Mouse (Mus musculus) CD4-positive, CD25-positive, alpha-beta regulatory T cell, adult 4 months (primary cell): Measurements from ENCODE around the gene Otop3. TPM values are rescaled to one million over a fixed set of nuclear protein-coding genes. Genes with fewer than 3 reads are reported as not detected.
A peak's percentile ranks its signal among the peaks of the same experiment; 100 is the strongest.

Experiments
- ATAC-seq: one replicate; pipeline ENCODE4 v1.8.0; 2017
- polyA plus RNA-seq, 2 experiments: library from polyadenylated mRNA; unstranded; fragments of 100-300 nt; shearing (Covaris generic); gene quantifications; one replicate each; pipeline ENCODE4 v1.2.1; 2017

The Otop3 gene
- polyA plus RNA-seq, result not detected

DNA sequence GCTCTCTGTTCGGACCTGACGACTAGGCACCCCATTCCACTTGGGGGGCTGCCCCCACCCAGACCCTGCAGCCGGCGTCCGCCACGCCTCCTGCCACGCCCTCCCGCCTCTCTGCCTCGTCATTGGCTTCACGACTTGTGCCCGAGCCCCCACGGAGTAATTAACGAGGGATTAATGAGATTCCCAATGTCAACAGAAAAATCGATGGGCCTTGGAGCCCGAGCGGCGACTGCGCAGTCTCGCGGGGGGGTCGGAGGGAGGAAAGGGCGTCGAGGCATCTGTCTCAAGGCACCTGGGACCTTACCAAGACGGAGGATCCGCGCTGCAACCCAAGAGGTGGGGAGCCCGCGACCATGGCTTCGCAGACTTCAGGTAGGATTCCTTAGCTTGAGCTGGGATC lies at the start of gene Otop3:
TSS of gene Otop3 (plus strand) at position 201 of the 400 bp plus-strand sequence.
- no peak for ATAC-seq

DNA sequence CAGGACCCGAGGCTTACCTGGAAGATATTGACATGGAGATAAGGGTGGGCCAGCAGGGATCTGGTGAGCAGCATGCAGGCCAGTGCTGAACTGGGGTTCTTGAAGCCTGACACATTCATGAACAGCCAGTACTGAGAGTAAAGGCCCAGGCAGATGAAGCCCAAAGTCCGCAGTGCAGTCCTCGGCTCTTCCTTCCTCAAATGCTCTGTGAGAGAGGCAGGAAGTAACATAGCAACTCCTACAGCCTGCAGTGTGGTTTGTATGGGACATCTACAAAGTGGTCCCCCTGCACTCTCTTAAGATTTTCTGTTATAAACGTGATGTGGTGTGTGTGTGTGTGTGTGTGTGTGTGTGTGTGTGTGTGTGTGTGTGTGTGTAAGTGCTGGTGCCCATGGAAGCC lies 49.2 kb upstream of the Otop3 start:
- ATAC-seq, result no peak

DNA sequence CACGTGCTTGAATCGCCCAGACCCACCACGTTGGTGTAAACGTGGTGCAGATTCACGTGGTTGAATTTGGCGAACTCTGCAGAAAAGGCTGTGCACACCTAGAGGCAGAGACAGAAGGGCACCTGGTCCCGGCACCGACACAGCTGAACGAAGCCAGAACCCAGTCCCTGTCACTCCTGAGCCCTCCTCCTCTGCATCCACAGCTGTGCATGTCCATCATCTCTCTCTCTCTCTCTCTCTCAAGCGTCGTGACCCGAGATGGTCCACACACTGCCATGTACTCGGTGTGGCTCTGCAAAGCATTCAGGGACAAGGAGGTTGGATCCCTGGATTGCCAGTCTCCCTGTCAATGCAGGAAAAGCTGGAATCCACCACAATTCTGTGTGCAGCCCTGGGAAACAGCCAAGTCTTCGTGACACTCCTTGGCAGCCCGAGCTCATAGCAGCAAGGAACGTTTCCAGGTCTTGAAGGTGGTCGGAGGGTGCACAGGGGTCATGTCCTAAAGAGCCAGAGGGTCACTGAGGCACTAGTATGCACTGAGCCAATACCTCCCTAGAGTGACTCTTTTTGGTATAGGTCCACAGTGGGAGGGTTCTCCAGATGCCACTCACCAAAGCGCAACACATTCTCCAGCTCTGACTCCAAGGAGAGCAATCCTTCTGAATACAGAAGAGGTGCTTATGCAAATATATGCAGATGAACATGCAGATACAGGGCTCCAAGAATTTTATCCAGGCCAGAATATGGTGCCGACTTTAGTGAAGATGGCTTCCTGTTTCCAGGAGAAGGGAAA lies 48.1 kb upstream of the Otop3 start:
- ATAC-seq, result no peak

DNA sequence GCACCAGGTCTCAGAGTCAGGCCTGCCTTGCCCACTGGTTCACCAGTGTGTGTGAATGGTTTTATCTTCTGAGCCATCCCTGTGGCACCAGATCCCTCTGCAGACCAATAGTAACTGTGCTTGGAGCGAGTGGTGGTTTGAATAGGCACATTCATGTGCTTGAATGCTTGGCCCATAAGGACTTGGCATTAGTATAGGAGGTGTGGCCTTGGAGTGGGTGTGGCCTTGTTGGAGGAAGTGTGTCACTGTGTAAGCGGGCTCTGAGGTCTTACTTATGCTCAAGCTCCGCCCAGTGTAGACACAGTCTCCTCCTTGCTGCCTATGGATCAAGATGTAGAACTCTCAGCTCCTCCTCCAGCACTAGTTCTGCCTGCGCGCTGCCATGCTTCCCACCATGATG lies 47.1 kb upstream of the Otop3 start:
- no peak for ATAC-seq

DNA sequence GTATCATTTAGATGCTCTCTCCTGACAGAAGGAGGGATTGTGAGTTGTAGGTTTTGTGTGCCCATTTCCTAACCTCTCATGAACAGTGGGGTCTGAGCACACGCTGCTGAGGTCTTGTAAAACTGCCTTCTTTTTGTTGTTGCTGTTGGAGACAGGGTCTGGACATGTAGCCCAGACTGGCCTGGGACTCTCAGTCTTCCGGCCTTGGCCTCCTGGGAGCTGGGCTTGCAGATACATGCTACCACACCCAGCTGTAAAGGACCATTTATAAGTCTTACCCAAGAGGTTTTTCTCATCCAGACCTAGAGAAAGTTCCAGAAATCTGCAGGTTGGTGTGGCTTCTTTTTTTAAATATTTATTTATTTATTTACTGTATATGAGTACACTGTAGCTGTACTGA lies 46.2 kb upstream of the Otop3 start:
- ATAC-seq, result no peak

DNA sequence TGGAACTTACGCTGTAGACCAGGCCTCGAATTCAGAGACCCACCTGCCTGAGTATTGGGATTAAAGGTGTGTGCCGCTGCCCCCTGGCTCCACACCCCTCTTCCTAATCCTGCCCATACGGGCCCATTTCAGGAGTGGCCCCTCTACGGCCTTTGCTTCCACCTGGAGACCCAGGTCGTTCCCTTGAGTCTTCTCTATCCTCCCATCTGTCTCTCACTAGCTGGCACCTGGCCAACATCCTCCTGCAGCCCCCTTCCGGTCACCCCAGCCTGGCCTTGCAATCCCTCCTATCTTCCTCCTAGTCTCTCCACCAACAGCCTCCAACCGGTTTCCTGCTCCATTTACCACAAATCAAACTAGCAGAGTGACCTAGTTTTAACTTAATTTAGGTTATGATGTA lies 44.6 kb upstream of the Otop3 start:
- no peak for ATAC-seq

DNA sequence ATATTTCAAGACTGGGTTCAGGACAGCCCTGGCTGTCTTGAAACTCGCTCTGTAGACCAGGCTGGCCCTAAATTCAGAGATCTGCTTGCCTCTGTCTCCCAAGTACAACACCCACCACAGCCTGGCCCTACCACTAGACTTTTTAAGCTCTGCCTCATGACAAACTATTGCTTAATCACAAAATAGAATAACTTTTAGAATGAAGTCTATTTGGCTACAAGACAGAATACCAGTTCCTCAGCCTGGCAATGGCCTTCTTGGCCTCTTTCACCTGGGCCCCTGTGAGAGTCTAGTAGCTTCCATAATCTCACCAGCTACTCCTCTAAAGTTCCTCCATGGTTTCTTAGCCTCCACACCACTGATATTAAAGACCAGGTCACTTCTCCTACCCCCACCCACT lies 44.2 kb upstream of the Otop3 start:
- ATAC-seq, result no peak

DNA sequence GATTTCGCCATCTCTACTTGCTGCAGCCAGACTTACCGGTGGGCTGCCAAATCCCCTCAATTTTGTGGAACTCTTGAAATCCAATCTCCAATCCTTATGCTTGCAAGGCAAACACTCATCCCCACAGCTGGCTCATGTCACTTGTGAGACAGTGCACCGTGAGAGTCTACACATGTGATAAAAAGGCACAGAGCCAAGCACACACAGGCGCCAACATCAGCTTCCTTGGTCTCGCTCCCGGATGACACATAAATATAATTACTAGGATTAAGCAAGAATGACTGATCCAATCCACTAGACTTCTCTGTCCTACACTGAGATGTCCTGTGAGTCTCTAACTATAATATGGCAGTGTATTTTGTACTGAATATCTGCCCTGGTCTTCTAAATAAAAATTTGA lies 43.6 kb upstream of the Otop3 start:
- ATAC-seq, result no peak

DNA sequence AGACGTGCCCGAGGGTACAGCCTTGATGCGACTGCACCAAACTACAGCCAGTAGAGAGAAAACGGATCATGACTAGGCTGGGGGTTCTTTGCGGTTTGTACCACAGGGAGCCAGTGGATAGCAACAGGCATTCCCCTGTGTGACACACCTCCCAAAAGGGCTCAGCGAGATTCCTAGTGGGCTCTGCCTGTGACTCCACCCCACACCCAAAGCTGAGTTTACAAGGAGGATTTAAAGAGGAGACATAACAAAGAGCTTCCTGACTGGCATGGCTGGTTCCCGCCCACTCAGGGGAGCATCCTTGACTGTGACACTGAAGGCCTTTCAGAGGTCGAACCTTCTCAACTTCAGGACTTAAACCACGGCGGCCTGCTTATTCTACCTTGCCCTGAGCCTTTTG lies 43.0 kb upstream of the Otop3 start:
- no peak for ATAC-seq

DNA sequence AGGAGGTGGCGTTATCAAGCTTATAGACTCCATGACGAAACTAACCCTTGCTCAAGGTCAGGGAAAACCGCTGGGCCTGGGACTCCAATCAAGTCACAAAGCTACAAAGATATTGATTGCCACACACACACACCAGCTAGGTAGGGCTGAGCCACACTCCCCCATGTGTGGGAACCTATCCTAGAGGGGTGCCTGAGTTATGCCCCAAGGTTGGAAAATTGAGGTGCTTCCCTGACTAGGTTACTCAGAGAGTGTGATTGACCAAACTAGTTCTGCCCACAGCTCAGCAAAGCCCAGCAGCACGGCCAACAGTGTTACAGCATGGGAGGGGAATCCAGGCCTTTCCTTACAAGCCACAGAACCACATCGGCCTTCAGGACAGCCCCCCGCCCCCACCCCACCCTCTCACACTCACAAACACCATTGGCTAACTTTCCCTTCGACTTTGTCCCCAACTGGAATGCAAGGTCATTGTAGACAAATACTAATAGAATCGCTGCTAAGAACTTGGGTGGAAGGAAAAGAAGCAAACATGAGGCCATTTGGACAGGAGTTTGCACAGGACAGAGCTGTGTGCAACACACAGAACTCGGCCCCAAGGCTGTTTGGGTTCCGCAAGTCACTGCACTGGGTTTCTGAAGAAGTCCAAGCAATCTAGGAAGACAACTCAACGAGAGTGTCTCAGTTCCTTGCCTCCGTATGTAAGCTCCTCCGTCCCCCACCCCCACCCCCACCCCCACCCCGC lies 41.7 kb upstream of the Otop3 start:
- no peak for ATAC-seq

DNA sequence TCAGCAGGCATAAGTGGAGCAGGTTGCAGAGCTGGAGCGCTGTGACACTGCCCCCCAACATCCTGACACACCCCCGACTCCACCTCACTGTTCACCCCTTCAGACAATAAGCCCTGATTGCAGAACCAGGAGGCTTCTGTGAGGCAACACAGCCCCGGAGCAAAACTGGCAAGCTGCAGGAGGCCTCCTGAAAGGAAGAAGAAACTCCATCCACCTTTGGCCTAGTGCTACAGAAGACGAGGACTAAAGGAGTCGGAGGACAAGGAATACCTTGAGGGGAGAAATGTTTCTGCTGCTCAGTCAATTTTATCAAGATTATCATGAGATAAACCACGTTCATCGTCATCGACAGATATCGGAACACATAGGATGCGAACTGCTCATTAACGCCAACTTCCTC lies 38.6 kb upstream of the Otop3 start:
- no peak for ATAC-seq

DNA sequence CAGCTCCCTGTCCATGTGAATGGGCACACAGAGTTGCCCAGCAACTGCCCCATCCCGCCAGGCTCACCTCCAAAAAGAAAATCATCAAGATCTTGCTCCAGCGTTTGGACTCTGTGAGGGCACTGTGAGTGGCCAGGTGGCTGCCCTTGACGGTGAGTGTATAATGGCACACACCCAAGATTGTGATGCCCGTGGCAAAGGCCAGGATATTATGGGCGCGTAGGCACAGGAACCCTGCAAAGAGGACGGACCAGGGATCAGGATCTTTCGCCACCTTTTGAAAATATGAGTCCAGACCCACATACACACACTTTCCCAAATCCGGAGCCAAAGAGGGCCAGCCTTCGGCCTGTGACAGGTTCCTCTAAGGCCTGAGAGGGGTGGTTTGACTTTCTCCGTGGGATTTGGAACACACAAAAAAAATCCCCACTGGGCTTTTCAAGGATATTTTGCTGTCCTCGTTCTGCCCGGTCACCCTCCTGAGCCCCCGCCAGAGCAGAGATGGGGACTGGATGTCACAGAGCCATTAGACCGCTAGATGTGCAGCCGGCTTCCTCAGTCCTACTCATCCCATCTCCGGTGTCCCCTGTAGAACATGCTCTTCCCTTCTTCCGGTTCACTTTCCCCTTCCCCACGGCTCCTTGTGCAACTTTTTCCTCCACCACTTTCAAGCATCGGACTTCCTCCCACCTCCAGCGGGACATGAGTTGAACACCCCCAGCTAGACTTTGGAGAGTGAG lies 37.9 kb upstream of the Otop3 start:
- no peak for ATAC-seq

DNA sequence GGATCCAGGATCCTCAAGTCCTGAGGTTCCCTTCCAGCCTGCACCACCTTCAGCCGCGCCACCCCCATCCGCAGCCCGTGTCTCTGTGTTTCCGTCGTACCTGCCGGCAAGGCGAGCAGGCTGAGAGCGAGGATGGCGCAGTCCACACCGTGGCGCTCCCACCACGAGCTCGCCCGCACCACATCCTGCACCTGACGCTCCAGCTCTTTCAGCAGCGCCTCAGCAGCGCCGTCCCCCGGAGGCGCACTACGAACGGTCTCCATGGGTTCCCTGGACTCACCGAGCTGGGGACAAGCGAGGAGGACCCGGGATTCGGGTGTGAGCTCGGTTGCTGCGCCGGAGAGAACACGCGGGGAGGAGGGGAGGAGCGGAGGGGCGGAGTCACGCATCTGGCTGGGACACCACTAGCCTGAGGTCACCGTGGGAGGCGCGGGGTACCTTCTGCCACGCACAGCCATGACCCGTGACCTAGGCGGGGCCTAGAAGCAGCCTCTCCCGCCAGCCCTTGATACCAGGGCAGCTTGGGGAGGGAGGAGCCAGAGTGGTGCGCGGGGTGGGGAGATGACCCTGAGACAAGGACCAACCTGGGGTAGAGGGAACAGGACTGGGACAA lies 37.2 kb upstream of the Otop3 start, which contains the start of gene Fads6:
TSS of gene Fads6 (minus strand) at position 450 of the 613 bp plus-strand sequence.
- peak; percentile 98 for ATAC-seq

DNA sequence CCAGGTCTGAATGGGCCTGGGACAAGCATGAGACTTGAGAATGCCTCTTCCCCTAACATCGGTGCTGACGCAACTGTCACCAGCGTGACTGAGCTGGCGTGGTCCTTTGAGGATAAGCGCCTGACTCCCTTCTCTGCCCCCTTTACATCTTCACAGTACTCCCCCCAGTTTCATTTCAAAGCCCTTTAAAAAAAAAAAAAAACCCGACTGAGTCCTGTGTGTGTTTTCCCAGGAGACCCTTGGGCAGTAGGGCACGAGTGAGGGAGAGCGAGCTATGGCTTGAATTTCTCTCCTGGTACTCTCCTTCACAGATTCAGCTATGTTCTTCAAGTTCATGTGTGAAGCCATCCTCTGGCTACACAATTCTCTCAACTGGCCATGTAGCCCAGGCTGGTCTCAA lies 36.4 kb upstream of the Otop3 start:
- ATAC-seq, result no peak

DNA sequence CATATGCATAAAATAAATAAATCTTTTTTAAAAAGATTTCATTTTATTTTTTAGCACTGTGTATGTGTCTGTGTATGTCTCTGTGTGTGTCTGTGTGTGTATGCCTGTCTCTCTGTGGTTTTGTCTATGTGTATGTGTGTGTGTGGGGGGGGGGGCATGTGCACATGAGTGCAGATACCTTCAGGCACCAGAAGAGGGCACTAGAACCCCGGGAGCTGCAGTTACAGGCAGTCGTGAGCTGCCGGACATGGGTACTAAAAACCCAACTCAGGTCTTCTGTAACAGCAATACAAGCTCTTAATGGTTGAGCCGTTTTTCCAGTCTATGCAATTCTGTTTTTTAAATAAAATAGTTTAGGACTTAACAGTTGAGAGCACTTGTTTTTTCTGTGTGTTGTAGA lies 33.8 kb upstream of the Otop3 start:
- ATAC-seq, result no peak

DNA sequence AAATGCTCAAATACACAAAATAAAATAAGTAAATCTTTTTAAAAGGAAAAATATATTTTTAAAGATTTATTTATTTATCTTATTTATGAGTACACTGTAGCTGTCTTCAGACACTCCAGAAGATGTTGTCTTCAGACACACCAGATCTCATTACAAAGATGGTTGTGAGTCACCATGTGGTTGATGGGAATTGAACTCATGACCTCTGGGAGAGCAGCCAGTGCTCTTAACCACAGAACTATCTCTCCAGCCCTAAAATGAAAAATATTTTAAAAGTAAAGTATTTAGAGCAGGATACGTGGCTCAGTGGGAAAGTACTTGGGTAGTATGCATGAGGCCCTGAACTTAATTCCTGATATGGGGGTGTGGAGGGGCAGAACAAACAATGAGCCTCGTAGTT lies 33.2 kb upstream of the Otop3 start:
- no peak for ATAC-seq

DNA sequence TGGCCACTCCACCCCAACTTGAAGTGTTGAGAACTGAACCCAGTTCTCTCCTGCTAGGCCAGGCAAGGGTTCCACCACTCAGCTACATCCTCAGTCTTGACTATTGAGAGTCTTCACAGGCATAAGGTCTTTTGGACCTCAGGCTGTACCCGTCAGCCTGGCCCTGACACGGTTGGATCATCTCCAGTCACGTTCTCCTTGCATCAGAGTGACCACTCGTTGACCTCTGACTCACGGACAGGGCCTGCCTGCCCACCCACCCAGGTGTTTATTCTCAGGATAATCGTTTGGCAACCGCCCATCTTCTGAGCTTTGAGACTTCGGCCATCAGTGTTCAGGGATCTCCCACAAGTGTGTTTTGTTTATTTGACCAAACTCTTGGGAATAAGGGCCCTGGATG lies 31.4 kb upstream of the Otop3 start:
- no peak for ATAC-seq

DNA sequence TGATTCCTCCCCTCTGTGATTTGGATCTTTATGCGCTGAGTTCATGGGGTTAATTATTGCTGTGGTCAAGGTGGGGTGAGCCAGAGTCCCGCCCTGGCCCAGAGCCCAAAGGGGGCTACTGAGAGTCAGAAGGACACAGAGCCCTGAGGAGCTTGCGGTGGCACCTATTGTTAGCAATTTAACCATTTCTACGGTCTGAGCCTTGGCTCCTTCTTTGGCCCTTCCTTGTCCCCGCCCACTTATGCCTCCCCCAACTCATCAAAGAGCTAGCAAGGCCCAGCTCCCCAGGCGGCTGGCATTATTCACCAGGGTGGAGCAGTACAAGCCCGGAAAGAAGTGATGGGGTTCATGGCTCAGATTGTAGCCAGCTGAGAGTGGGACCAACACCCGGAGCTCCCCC lies 27.7 kb upstream of the Otop3 start, which contains the start of gene Otop2:
TSS of gene Otop2 (plus strand) at position 301 of the 400 bp plus-strand sequence.
- ATAC-seq, result no peak

DNA sequence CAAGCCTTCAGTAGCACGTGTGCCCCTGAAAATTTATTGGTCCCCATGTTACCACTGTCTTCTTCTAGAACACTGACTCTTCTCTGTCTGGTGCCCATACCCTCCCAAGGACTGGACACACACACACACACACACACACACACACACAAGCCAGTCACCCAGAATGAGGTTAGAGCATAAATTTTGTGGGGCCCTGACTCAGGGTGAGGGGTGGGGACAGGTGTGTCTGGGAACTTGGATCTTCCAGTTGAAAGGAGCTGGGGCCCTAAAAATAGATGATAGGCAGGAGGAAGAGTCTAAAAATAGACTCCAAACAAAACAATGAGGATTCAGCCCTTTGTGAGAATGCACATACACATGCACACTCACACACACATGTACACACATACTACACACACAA lies 25.8 kb upstream of the Otop3 start:
- no peak for ATAC-seq

DNA sequence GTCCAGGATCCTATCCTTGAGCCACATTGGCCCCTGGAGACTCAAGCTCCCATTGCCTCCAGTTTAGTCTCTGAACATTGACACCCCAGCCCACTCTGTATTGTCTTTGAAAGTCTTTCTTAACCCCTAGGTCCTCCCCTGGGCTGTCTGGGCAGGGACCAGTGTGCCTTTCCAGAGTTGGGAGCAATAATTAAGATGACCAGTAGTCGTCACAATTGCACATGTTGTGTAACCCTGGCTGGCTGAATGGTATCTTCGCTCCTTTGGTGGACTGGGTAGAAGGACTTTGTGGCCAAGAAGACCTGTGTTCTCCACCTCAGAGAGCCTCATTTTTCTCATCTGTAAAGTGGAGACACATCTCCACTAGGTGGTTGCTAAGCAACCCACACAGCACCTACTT lies 20.3 kb upstream of the Otop3 start:
- ATAC-seq, result no peak

DNA sequence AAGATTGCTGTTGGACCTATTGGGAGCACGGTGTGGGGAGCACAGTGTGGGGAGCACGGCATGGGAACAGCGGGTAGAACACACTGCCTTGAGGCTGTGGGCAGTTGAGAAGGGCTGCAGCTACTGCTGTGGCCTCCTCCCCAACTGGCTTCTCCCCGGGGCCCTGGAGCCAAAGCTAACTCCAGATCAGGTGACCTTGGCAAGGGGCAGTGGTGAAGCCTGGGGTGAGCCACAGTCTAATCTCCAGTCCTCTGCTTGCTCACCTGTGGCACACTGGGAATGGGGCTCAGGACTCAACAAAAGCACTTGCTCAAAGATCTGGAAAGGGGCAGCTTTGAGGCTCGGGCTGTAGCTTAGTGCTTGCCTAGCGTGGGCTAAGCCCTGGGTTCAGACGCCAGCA lies 17.3 kb upstream of the Otop3 start:
- ATAC-seq, result no peak

DNA sequence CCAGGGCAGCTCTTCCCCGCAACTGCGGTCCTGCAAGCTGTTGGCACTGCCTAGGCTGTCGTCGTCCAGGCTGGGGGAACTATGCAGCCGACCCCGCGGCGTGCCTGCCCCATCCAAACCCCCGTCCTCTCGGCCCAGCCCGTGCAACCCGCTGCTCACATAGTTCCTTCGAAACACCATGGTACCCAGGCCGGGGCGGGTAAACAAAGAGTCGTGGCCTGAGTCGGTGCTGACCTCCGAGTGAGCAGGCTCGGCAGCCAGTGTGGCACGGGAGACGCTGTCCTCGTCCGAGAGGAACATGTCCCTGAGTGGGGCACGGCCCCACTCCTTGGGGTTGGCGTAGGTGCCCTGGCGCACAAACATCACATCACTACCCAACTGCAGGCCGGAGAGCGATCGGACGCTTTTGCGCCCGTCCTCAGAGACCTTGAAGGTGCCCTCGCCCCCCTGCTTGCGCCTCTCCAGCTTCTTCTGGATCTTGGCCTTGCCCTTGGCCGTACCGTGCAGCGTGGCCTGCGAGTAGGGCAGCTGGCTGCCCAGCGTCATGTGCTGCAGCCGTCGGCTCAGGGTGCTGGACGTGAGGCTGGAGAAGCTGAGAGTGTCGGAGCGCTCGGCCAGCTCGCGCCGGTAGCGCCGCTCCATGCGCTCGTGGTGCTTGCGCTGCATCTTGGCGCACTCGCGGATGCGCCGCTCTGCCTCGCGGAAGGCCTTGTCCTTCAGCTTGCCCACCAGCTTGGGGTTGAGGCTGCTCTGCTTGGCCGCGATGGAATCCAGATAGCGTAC lies 16.1 kb upstream of the Otop3 start:
- no peak for ATAC-seq
